Mouse (Mus musculus) lung, postnatal 0 days (tissue): ENCODE data around the gene Tmtc3.

Experiments
- CTCF ChIP-seq: IDR thresholded peaks from 2 replicates; pipeline ENCODE4 v1.5.1; 2016; ENCODE audit warnings: antibody characterized with exemption, mild to moderate bottlenecking
- EP300 ChIP-seq: IDR thresholded peaks from 2 replicates; pipeline ENCODE4 v1.6.1; 2016; ENCODE audit warnings: antibody characterized with exemption, mild to moderate bottlenecking, control low read depth

- no peak for TF ChIP-seq CTCF
- no peak for TF ChIP-seq EP300
These were observed 59.6 kb downstream of the Tmtc3 start for GRCm38 (mm10) chr10:100427592-100427991.
